Mouse (Mus musculus): Measurements from ENCODE around the gene Erc1. TPM values are rescaled to one million over a fixed set of nuclear protein-coding genes. Genes with fewer than 3 reads are reported as not detected.

Gene Erc1
- total and polyA plus RNA-seq, 2 experiments from 2014 or later: 43.3 to 83.3 TPM

- no peaks in the 10 kb centered on the region for H3K27me3 ChIP-seq (ENCODE audit: insufficient read depth, low read length)
- H3K4me1 ChIP-seq (ENCODE audit: insufficient read depth): no peaks in the 10 kb centered on the region
- H3K27ac ChIP-seq (ENCODE audit: low read depth, low read length): no peak overlapping the region
- DNase-seq (no peak), ATAC-seq (no peak; the same call in 1 of the 2 replicates)
- no peak overlapping the region for H3K4me3 ChIP-seq (ENCODE audit: low read depth, low read length)
- 75% methylated on average over 2 of the region's 2 CpGs for WGBS
- H3K4me2 ChIP-seq (ENCODE audit: low read depth): no peak overlapping the region
- H3K36me3 ChIP-seq (ENCODE audit: insufficient read depth): peaks cover 2% of the 10 kb centered on the region; the same call in 1 of the 2 replicates
- no peak for TF ChIP-seq CTCF (IDR thresholded peaks at IDR 0.05; ENCODE audit: low read depth)
- H3K9ac ChIP-seq: no peak overlapping the region
- no peaks in the 10 kb centered on the region for H3K9me3 ChIP-seq (ENCODE audit: low read length)
These were observed 134.0 kb downstream of the Erc1 start for GRCm38 (mm10) chr6:119713961-119714360.

- ATAC-seq (no peak), DNase-seq (no peak)
- no peaks in the 10 kb centered on the region; the same call in 1 of the 2 replicates for H3K36me3 ChIP-seq (ENCODE audit: insufficient read depth)
- H3K27me3 ChIP-seq (ENCODE audit: insufficient read depth, low read length): no peaks in the 10 kb centered on the region
- H3K4me2 ChIP-seq (ENCODE audit: low read depth): no peak overlapping the region
- WGBS: 83% methylated on average over 1 of the region's 1 CpGs
- H3K4me1 ChIP-seq (ENCODE audit: insufficient read depth): no peaks in the 10 kb centered on the region
- H3K4me3 ChIP-seq (ENCODE audit: low read depth, low read length): no peak overlapping the region
- TF ChIP-seq CTCF (IDR thresholded peaks at IDR 0.05; ENCODE audit: low read depth): no peak
- H3K9ac ChIP-seq: no peak overlapping the region
- no peak overlapping the region for H3K27ac ChIP-seq (ENCODE audit: low read depth, low read length)
- H3K9me3 ChIP-seq (ENCODE audit: low read length): no peaks in the 10 kb centered on the region
These were observed 135.5 kb downstream of the Erc1 start for GRCm38 (mm10) chr6:119712486-119712885.

GRCm38 (mm10) chr6:119711649-119712305, 136.2 kb downstream of the Erc1 start:
- H3K4me3 ChIP-seq (ENCODE audit: low read depth, low read length): no peak overlapping the region
- H3K4me1 ChIP-seq (ENCODE audit: insufficient read depth): no peaks in the 10 kb centered on the region
- WGBS: 69% methylated on average over 8 of the region's 8 CpGs
- no peak overlapping the region for H3K9ac ChIP-seq
- no peak for TF ChIP-seq CTCF (IDR thresholded peaks at IDR 0.05; ENCODE audit: low read depth)
- ATAC-seq (no peak), DNase-seq (no peak)
- H3K9me3 ChIP-seq (ENCODE audit: low read length): no peaks in the 10 kb centered on the region
- H3K27me3 ChIP-seq (ENCODE audit: insufficient read depth, low read length): no peaks in the 10 kb centered on the region
- no peak overlapping the region for H3K27ac ChIP-seq (ENCODE audit: low read depth, low read length)
- no peak overlapping the region for H3K4me2 ChIP-seq (ENCODE audit: low read depth)
- H3K36me3 ChIP-seq (ENCODE audit: insufficient read depth): peaks cover 3% of the 10 kb centered on the region; the same call in 1 of the 2 replicates

GRCm38 (mm10) chr6:119709552-119709951, 138.4 kb downstream of the Erc1 start:
- Histone ChIP-seq H3K4me3 (ENCODE audit: low read depth, low read length) (no peak overlapping the region), H3K27me3 (ENCODE audit: insufficient read depth, low read length) (no peaks in the 10 kb centered on the region), H3K9ac (no peak overlapping the region), H3K36me3 (ENCODE audit: insufficient read depth) (peaks cover 6% of the 10 kb centered on the region; the same call in 1 of the 2 replicates), H3K4me2 (ENCODE audit: low read depth) (no peak overlapping the region), H3K4me1 (ENCODE audit: insufficient read depth) (no peaks in the 10 kb centered on the region), H3K9me3 (ENCODE audit: low read length) (no peaks in the 10 kb centered on the region), H3K27ac (ENCODE audit: low read depth, low read length) (no peak overlapping the region)
- peak; percentile 48 for TF ChIP-seq CTCF (IDR thresholded peaks at IDR 0.05; ENCODE audit: low read depth)
- DNase-seq (peak; percentile 6), ATAC-seq (no peak)

- no peak overlapping the region for H3K4me3 ChIP-seq (ENCODE audit: low read depth, low read length)
- H3K4me1 ChIP-seq (ENCODE audit: insufficient read depth): no peaks in the 10 kb centered on the region
- DNase-seq (no peak), ATAC-seq (no peak)
- 73% methylated on average over 5 of the region's 5 CpGs for WGBS
- no peak overlapping the region for H3K9ac ChIP-seq
- no peak overlapping the region for H3K27ac ChIP-seq (ENCODE audit: low read depth, low read length)
- no peak overlapping the region for H3K4me2 ChIP-seq (ENCODE audit: low read depth)
- no peaks in the 10 kb centered on the region for H3K9me3 ChIP-seq (ENCODE audit: low read length)
- TF ChIP-seq CTCF (IDR thresholded peaks at IDR 0.05; ENCODE audit: low read depth): no peak
- H3K36me3 ChIP-seq (ENCODE audit: insufficient read depth): peaks cover 6% of the 10 kb centered on the region; the same call in 1 of the 2 replicates
- no peaks in the 10 kb centered on the region for H3K27me3 ChIP-seq (ENCODE audit: insufficient read depth, low read length)
These were observed 140.1 kb downstream of the Erc1 start for GRCm38 (mm10) chr6:119707911-119708310.

- Histone ChIP-seq H3K4me2 (ENCODE audit: low read depth) (no peak overlapping the region), H3K36me3 (ENCODE audit: insufficient read depth) (peaks cover 6% of the 10 kb centered on the region; the same call in 1 of the 2 replicates), H3K9me3 (ENCODE audit: low read length) (no peaks in the 10 kb centered on the region), H3K9ac (no peak overlapping the region), H3K4me1 (ENCODE audit: insufficient read depth) (no peaks in the 10 kb centered on the region), H3K27ac (ENCODE audit: low read depth, low read length) (no peak overlapping the region), H3K27me3 (ENCODE audit: insufficient read depth, low read length) (no peaks in the 10 kb centered on the region), H3K4me3 (ENCODE audit: low read depth, low read length) (no peak overlapping the region)
- 74% methylated on average over 2 of the region's 2 CpGs for WGBS
- ATAC-seq: no peak
- no peak for TF ChIP-seq CTCF (IDR thresholded peaks at IDR 0.05; ENCODE audit: low read depth)
- DNase-seq: no peak
These were observed 143.1 kb downstream of the Erc1 start for GRCm38 (mm10) chr6:119704899-119705298.

- H3K4me1 ChIP-seq (ENCODE audit: insufficient read depth): no peaks in the 10 kb centered on the region
These were observed 155.2 kb downstream of the Erc1 start for GRCm38 (mm10) chr6:119692754-119693153.

More at GRCm38 (mm10) chr6:119692754-119693153, 155.2 kb downstream of the Erc1 start:
- DNase-seq: no peak
- H3K27me3 ChIP-seq (ENCODE audit: insufficient read depth, low read length): no peaks in the 10 kb centered on the region
- H3K9me3 ChIP-seq (ENCODE audit: low read length): no peaks in the 10 kb centered on the region
- H3K9ac ChIP-seq: no peak overlapping the region
- H3K4me2 ChIP-seq (ENCODE audit: low read depth): no peak overlapping the region
- ATAC-seq: no peak
- H3K27ac ChIP-seq (ENCODE audit: low read depth, low read length): no peak overlapping the region
- WGBS: 90% methylated on average over 5 of the region's 5 CpGs
- 0 out of 2 replicates have a peak, but pooled peaks cover 7% of the 10 kb centered on the region for H3K36me3 ChIP-seq (ENCODE audit: insufficient read depth)
- no peak for TF ChIP-seq CTCF (IDR thresholded peaks at IDR 0.05; ENCODE audit: low read depth)
- H3K4me3 ChIP-seq (ENCODE audit: low read depth, low read length): no peak overlapping the region

Measured in forebrain, postnatal 0 days (tissue).